Mouse (Mus musculus) embryonic facial prominence, embryonic 13.5 days (tissue): ENCODE measurements around the gene Hipk3. TPM values are rescaled to one million over a fixed set of nuclear protein-coding genes. Genes with fewer than 3 reads are reported as not detected.

Experiments
- ATAC-seq: fragments of 200-750 bp; cut with Nextera tagmentation; 2 replicates; pipeline ENCODE4 v1.8.0; 2017; ENCODE audit warnings: low read depth; ENCODE audit not compliant: insufficient number of reproducible peaks, insufficient read depth, low FRiP score, low TSS enrichment
- H3K27ac ChIP-seq: fragments of 300-500 bp; sonication (generic); 2 replicates; pipeline ENCODE4 v1.5.1; 2015; ENCODE audit warnings: moderate library complexity, mild to moderate bottlenecking, inconsistent platforms
- H3K27me3 ChIP-seq: fragments of 300-500 bp; sonication (generic); 2 replicates; pipeline ENCODE4 v1.6.1; 2015; ENCODE audit warnings: mild to moderate bottlenecking, inconsistent platforms
- H3K36me3 ChIP-seq: fragments of 300-500 bp; sonication (generic); 2 replicates; pipeline ENCODE4 v1.6.1; 2015; ENCODE audit warnings: mild to moderate bottlenecking, inconsistent platforms
- H3K4me1 ChIP-seq: fragments of 300-500 bp; sonication (generic); 2 replicates; pipeline ENCODE4 v1.6.1; 2015; ENCODE audit warnings: inconsistent platforms
- H3K4me2 ChIP-seq: fragments of 300-500 bp; sonication (generic); 2 replicates; pipeline ENCODE4 v1.6.1; 2015; ENCODE audit warnings: moderate library complexity, mild to moderate bottlenecking, inconsistent platforms
- H3K4me3 ChIP-seq: fragments of 300-500 bp; sonication (generic); 2 replicates; pipeline ENCODE4 v1.5.1; 2015; ENCODE audit warnings: mild to moderate bottlenecking, inconsistent platforms
- H3K9ac ChIP-seq: fragments of 300-500 bp; sonication (generic); 2 replicates; pipeline ENCODE4 v1.6.1; 2015; ENCODE audit warnings: mild to moderate bottlenecking, inconsistent platforms
- H3K9me3 ChIP-seq: fragments of 300-500 bp; sonication (generic); 2 replicates; pipeline ENCODE4 v1.6.1; 2016; ENCODE audit warnings: inconsistent platforms
- WGBS: fragments of 180-500 bp; shearing (Covaris S2); methylation state at CpG from one replicate; pipeline ENCODE4 v1.1.7; 2015; ENCODE audit warnings: mixed read lengths; 5-methylcytosine and 5-hydroxymethylcytosine counted together
- polyA plus RNA-seq: library from polyadenylated mRNA; unstranded; fragments of >200 nt; fragmentation: Nextera tagmentation; extraction: Ambion mirVana; gene quantifications from 2 replicates; pipeline ENCODE4 v1.2.1, GENCODE M21; 2015

Hipk3 gene
- polyA plus RNA-seq, 1 experiment from 2014 or later = 12.8 TPM

DNA sequence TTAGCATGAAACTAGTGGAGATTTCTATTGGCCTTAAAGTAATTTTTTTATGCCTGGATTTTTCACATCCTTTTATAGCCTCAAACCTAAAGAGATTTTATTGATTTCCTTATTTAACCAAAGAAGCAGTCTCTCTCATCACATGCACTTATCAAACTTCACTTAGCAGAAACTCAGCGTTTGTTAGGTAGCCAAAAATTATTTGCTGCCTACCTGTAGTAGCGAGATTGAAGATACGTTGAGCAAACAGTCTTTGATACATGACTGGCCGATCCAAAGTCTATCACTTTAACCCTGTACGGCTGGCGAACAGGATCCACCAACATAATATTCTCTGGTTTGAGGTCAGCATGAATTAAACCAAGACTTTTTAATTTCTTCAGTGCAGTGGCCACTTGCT, 23.7 kb downstream of the Hipk3 start:
- H3K4me2 ChIP-seq = no peak overlapping the region
- no peak overlapping the region for H3K9ac ChIP-seq
- H3K27ac ChIP-seq = no peak overlapping the region
- no peak overlapping the region for H3K4me3 ChIP-seq
- WGBS = 96% methylated on average over 6 of the region's 6 CpGs
- peaks cover 10% of the 10 kb centered on the region for H3K36me3 ChIP-seq
- no peaks in the 10 kb centered on the region for H3K9me3 ChIP-seq
- ATAC-seq = no peak
- H3K4me1 ChIP-seq = peaks cover 6% of the 10 kb centered on the region; the same call in 1 of the 2 replicates
- no peaks in the 10 kb centered on the region for H3K27me3 ChIP-seq

DNA sequence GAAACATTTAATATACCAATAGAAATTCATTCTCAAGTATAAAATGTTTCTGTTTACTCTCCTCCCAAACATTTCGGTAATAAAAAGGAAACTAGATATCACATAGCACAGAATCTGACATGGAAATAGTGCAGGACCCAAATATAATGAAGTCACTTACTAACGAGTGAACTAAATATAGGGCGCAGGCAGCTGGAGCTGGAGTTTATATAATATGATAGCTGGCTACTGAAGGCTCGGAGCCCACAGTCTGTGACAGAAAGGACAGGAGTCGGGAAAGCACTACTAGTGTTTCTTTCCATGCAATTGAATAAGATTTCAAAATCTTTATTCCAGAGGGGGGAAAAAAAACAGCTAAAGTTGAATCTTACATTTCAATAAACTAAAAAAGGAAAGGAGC, 25.8 kb downstream of the Hipk3 start:
- Histone ChIP-seq H3K4me3 (no peak overlapping the region), H3K4me1 (peaks cover 6% of the 10 kb centered on the region; the same call in 1 of the 2 replicates), H3K27ac (no peak overlapping the region), H3K27me3 (no peaks in the 10 kb centered on the region), H3K4me2 (no peak overlapping the region), H3K9ac (no peak overlapping the region), H3K9me3 (no peaks in the 10 kb centered on the region), H3K36me3 (peaks cover 10% of the 10 kb centered on the region)
- 65% methylated on average over 5 of the region's 5 CpGs for WGBS
- no peak for ATAC-seq

DNA sequence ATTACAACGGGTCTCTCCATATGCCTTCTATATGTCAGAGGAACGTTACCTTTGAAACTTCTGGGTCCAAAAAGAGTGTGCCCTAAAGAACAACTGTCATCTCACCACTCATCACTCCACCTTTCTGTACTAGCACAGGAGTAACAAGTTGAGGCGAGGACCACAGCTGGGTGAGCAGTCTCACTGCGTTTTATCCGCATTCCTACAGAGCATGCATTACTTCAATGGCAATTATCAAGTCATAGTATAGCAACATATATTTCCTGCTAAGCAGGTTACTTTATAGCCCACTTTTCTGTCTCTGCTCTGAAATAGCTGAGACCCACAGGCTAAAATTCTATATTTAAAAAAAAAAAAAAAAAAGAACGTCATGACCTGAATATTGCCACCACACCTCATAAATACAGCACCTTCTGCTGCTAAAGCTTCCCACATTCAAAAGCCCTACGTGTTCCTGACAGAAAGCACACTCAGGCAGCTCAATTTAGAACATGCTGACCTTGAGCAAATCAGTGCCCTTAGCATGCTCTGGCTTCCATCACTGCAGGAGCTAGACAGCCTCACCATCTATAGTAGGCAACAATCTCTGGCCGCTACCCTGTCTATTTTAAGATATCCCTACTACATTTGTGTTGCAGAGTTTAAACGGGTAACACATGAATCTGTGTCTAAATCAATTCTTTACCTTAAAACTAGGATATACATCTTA, 27.2 kb downstream of the Hipk3 start:
- Histone ChIP-seq H3K4me1 (peaks cover 6% of the 10 kb centered on the region; the same call in 1 of the 2 replicates), H3K4me3 (no peak overlapping the region), H3K36me3 (peaks cover 10% of the 10 kb centered on the region), H3K4me2 (no peak overlapping the region), H3K27me3 (no peaks in the 10 kb centered on the region), H3K9ac (no peak overlapping the region), H3K27ac (no peak overlapping the region; the same call in 1 of the 2 replicates), H3K9me3 (no peaks in the 10 kb centered on the region)
- no peak for ATAC-seq
- 74% methylated on average over 9 of the region's 9 CpGs for WGBS

DNA sequence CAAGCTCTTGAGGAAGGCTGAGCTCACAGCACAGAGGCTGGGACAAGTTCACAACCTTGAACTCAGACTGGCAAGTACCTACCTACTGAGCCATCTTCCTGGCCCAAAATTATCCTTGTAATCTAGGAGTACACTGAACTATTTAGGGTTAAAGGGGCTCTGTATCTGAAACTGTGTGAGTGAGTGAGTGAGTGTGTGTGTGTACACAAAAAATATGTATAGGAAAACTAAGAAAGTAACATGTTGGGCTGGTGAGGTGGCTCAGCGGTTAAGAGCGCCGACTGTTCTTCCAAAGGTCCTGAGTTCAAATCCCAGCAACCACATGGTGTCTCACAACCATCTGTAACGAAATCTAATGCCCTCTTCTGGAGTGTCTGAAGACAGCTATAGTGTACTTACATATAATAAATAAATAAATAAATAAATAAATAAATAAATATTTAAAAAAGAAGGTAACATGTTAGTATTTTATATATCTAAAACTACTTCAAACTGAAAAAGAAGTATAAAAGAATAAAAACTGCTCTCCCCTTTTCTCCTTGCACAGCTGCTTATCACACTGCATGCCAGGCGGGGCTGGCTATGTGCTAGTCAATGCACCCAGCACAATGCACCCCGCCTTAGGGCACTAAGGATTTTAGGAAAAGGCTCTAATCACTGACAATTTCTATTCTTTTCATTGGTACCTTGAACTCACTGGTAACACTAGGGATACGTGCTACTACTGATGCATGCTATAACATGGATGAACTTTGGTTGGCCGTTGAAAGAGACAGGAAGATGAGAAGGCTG, 28.4 kb downstream of the Hipk3 start:
- 91% methylated on average over 8 of the region's 8 CpGs for WGBS
- H3K9ac ChIP-seq = no peak overlapping the region
- H3K27ac ChIP-seq = no peak overlapping the region
- peaks cover 6% of the 10 kb centered on the region; the same call in 1 of the 2 replicates for H3K4me1 ChIP-seq
- H3K4me2 ChIP-seq = no peak overlapping the region
- no peak for ATAC-seq
- H3K9me3 ChIP-seq = no peaks in the 10 kb centered on the region
- H3K27me3 ChIP-seq = no peaks in the 10 kb centered on the region
- H3K36me3 ChIP-seq = peaks cover 4% of the 10 kb centered on the region
- no peak overlapping the region for H3K4me3 ChIP-seq

DNA sequence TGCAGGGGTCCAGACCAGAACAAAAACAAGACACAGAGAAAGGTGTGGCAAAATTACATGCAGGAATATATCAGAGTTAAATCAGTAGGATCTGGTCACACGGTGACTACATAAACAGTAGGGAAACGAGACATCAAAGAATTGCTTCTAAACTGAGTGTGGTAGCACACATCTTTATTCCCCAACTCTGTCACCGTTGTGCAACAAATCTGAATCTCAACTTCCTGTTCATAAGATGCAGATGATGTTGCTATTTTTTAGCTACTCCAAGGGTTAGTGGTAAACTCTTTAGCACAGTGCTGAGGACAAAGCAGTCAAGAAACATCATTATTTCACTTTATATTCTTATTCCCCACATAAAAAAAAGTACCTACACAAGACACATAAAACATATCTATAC, 34.2 kb downstream of the Hipk3 start:
- no peaks in the 10 kb centered on the region for H3K9me3 ChIP-seq
- no peak overlapping the region for H3K9ac ChIP-seq
- no peaks in the 10 kb centered on the region for H3K27me3 ChIP-seq
- H3K4me2 ChIP-seq = no peak overlapping the region
- no peak overlapping the region for H3K4me3 ChIP-seq
- H3K36me3 ChIP-seq = no peaks in the 10 kb centered on the region
- ATAC-seq = no peak
- 70% methylated on average over 3 of the region's 3 CpGs for WGBS
- H3K27ac ChIP-seq = no peak overlapping the region
- H3K4me1 ChIP-seq = peaks cover 16% of the 10 kb centered on the region

DNA sequence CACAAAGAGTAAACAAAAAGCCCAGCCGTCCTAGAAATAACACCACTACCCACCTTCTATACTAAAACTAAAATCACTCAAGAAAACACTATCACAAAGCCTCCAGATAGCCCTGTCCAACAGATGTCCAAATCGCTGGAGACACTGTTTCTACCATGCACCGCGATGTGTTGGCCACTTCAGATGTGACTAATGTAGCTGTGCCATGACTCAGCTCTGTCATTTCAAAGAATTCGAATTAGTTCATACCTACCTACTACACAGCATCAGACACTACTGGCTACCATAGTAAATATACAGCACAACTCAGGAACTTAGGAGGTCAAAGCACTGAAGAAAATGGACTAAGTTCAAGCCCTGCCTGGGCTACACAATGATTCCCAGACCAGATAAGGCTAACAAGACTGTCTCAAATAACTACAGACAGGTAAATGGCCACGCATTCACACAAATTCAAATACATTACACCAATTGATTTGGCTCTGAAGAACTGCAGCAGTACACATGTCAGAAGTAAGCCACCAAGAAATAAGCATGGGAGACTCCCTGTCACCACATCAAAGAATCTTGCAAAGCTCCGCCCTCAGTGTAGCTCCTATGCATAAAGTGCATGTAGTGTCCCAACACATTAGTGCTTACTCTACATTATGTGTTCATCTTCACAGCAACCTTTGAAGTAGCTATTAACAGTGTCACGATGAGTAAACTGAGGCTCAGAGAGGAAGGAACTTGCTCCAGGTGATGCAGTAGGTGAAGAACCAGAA, 35.5 kb downstream of the Hipk3 start:
- Histone ChIP-seq H3K4me2 (no peak overlapping the region), H3K36me3 (no peaks in the 10 kb centered on the region), H3K27ac (no peak overlapping the region), H3K27me3 (no peaks in the 10 kb centered on the region), H3K9ac (no peak overlapping the region), H3K4me3 (no peak overlapping the region), H3K9me3 (no peaks in the 10 kb centered on the region), H3K4me1 (peaks cover 16% of the 10 kb centered on the region)
- ATAC-seq = no peak
- 79% methylated on average over 8 of the region's 8 CpGs for WGBS

DNA sequence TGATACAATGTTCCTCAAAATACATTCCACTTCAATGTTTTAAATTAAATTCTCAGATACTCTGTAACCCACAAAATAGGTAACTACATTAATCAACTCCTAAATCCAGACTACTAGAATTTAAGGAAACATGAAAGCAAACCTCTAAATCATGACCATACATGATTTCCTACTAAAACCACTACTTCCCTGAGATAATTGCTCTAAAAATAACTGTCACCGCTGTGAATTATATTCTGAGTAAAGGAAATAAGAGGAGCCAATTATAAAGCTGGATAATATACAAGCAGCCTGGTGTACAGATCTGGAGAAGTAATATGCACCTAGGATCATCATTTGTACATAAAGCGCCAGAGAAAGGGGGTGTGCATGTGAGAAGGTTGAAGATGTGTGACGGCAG, 37.1 kb downstream of the Hipk3 start:
- Histone ChIP-seq H3K4me2 (no peak overlapping the region), H3K27me3 (no peaks in the 10 kb centered on the region), H3K27ac (no peak overlapping the region), H3K4me3 (no peak overlapping the region), H3K9me3 (no peaks in the 10 kb centered on the region), H3K4me1 (peaks cover 16% of the 10 kb centered on the region), H3K36me3 (no peaks in the 10 kb centered on the region), H3K9ac (no peak overlapping the region)
- no peak for ATAC-seq
- WGBS = 71% methylated on average over 3 of the region's 3 CpGs

DNA sequence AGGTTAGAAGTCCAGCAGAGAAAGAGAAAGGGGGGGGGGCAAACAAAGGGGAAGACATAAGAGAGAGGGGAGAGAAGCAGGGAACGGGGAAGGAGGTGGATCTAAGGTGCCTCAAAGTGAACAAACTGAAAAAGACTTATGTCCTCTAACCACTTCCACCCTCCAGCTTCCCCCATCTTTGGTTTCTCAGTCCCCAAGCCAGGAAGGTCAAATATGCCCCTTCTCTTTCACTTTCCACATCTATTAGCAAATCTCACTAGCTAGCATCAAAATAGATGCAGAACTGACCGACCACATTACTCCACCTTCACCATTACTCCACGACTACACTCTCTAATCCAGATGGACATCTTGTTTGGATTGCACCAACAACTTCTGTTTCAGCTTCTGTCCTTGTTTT, 43.6 kb downstream of the Hipk3 start:
- WGBS = 84% methylated on average over 3 of the region's 3 CpGs
- H3K4me2 ChIP-seq = no peak overlapping the region
- no peak overlapping the region for H3K9ac ChIP-seq
- ATAC-seq = no peak
- H3K36me3 ChIP-seq = no peaks in the 10 kb centered on the region
- H3K4me1 ChIP-seq = peaks cover 6% of the 10 kb centered on the region; the same call in 1 of the 2 replicates
- no peak overlapping the region for H3K27ac ChIP-seq
- H3K4me3 ChIP-seq = no peak overlapping the region
- no peaks in the 10 kb centered on the region for H3K9me3 ChIP-seq
- H3K27me3 ChIP-seq = no peaks in the 10 kb centered on the region

DNA sequence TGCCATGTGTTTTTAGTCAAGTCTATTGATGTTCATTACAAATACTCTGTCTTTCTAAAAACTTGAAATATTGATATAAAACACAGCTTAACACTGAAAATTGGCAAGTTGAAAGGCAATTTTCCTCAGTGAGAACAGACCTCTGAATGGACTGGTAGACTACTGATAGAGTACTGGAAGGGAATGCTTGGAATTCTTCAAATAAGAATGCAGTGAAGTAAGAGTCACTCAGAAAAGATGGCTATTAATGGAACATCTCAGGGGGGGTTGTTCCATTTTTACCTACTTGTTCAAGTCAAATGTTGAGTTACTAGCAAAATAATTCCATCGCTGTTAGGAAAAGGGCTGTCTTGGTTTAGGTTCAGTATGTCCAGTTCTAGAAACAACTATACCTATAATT, 45.1 kb downstream of the Hipk3 start:
- Histone ChIP-seq H3K9me3 (no peaks in the 10 kb centered on the region), H3K27me3 (no peaks in the 10 kb centered on the region), H3K4me1 (peaks cover 6% of the 10 kb centered on the region; the same call in 1 of the 2 replicates), H3K27ac (no peak overlapping the region), H3K4me3 (no peak overlapping the region), H3K9ac (no peak overlapping the region), H3K36me3 (0 out of 2 replicates have a peak, but pooled peaks cover 5% of the 10 kb centered on the region), H3K4me2 (no peak overlapping the region)
- WGBS = 86% methylated on average over 1 of the region's 1 CpGs
- ATAC-seq = no peak

DNA sequence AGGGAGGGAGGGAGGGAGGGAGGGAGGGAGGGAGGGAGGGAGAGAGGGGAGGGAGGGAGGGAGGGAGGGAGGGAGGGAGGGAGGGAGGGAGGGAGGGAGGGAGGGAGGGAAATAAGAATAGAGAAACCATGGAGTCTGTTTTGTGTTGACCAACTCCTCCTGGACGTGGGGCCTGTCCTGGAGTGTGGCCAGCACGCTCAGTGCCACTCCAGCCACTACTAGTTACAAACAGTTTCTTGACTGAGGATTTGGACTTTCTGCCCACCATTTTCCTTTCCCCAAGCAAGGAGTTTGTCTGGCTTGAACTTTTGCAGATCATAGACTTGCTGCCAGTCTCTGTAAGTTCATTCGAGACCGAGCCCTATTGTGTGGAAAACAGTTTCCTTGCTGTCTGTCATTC, 46.0 kb downstream of the Hipk3 start:
- H3K27ac ChIP-seq = no peak overlapping the region
- no peak for ATAC-seq
- no peaks in the 10 kb centered on the region for H3K27me3 ChIP-seq
- no peak overlapping the region for H3K4me3 ChIP-seq
- H3K4me2 ChIP-seq = no peak overlapping the region
- WGBS = 84% methylated on average over 4 of the region's 4 CpGs
- H3K9ac ChIP-seq = no peak overlapping the region
- H3K36me3 ChIP-seq = peaks cover 7% of the 10 kb centered on the region; the same call in 1 of the 2 replicates
- no peaks in the 10 kb centered on the region for H3K9me3 ChIP-seq
- H3K4me1 ChIP-seq = peaks cover 6% of the 10 kb centered on the region; the same call in 1 of the 2 replicates

DNA sequence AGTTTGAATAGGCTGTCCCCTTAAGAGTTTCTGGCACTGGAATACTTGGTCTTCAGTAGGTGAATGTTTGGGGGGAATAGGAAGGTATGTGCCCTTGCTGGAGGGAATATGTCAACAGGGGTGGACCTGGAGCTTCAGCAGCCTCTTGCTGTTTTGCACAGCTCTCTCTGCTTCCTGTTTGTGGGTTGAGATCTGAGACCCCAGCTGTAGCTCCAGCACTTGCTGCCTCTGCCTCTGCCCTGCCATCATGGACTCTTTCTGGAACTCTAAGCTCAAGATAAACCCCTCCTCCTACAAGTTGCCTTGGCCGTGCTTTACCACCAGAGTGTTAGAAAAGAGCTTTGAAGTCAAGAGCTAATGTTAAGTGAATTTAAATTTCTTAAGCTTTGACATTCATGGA, 48.2 kb downstream of the Hipk3 start:
- Histone ChIP-seq H3K9me3 (no peaks in the 10 kb centered on the region), H3K4me2 (no peak overlapping the region), H3K9ac (no peak overlapping the region), H3K27me3 (no peaks in the 10 kb centered on the region), H3K36me3 (peaks cover 9% of the 10 kb centered on the region), H3K4me3 (no peak overlapping the region), H3K27ac (no peak overlapping the region), H3K4me1 (peaks cover 6% of the 10 kb centered on the region; the same call in 1 of the 2 replicates)
- ATAC-seq = no peak
- 64% methylated on average over 1 of the region's 1 CpGs for WGBS
